ENCODE assay signal across 9 mouse cellular contexts in genomic region chr8:122500856-122501255, GRCm38 (mm10). TPM values are rescaled to one million over a fixed set of nuclear protein-coding genes. Genes with fewer than 3 reads are reported as not detected.
A peak's percentile ranks its signal among the peaks of the same experiment; 100 is the strongest.
DNase-seq lines count a peak whose midpoint lies in the region.
"Had no signal": no experiment of that assay in that cellular context is flagged by ENCODE, and none has a peak within 500 bp of the region (broad histone marks: within the 10 kb centered on the region; RNA-seq: fewer than 3 reads in every experiment).

No protein-coding gene starts in this region.

- H3K27me3 ChIP-seq in megakaryocyte, embryonic 14.5 days (replicated peaks): no peaks in the 10 kb centered on the region
- H3K27me3 ChIP-seq: midbrain, embryonic 12.5 days had no signal

- H3K4me3 ChIP-seq in megakaryocyte, embryonic 14.5 days (replicated peaks): peak overlapping the region; percentile 62
- H3K4me3 ChIP-seq: midbrain, embryonic 12.5 days had no signal

- DNase-seq in R1 (ENCODE audit: low read depth, low spot score): peak; percentile 81
- DNase-seq in cerebellum, adult 8-10 months: peak; percentile 80
- peak; percentile 46 to 64 for DNase-seq in frontal cortex, postnatal 14 days (ENCODE audit: low spot score in 2 of 2)
- peak; percentile 60 for DNase-seq in hindlimb bud, embryonic 11.5 days (ENCODE audit: extremely low spot score, low read depth, low spot score)
- DNase-seq in left cerebral cortex, adult 8-10 months (ENCODE audit: low spot score in 2 of 2): peak; percentile 44 to 56
- DNase-seq in right cerebral cortex, postnatal 25 days: peak; percentile 57
- peak; percentile 83 for DNase-seq in urinary bladder, postnatal 14 days (ENCODE audit: low spot score)

- H3K9me3 ChIP-seq in megakaryocyte, embryonic 14.5 days: no peaks in the 10 kb centered on the region
- H3K9me3 ChIP-seq: midbrain, embryonic 12.5 days had no signal

- peaks cover 81% of the 10 kb centered on the region for H3K36me3 ChIP-seq in megakaryocyte, embryonic 14.5 days (replicated peaks; ENCODE audit: low read length)
- H3K36me3 ChIP-seq: midbrain, embryonic 12.5 days had no signal

- peaks cover 36% of the 10 kb centered on the region for H3K4me1 ChIP-seq in megakaryocyte, embryonic 14.5 days
- H3K4me1 ChIP-seq: midbrain, embryonic 12.5 days had no signal

RNA-seq across cellular contexts. Expression of gene Ctu2, which starts 24.9 kb away (rescaled TPM):
- 10 to 100 TPM; 21.3 to 27.5 (median 22.6) TPM for total RNA-seq in left cerebral cortex, adult 8-10 months (2022)
- polyA plus RNA-seq in megakaryocyte, embryonic 14.5 days (2012; ENCODE audit: insufficient read depth, low replicate concordance): 40.5 and 70.3 TPM in 2 replicates

RNA-seq across cellular contexts. Expression of gene Rnf166, which starts 25.0 kb away (rescaled TPM):
- total RNA-seq in left cerebral cortex, adult 8-10 months (2022): 10 to 100 TPM; 33.2 to 39.7 (median 37.7) TPM
- 86.9 and 219 TPM in 2 replicates for polyA plus RNA-seq in megakaryocyte, embryonic 14.5 days (2012; ENCODE audit: insufficient read depth, low replicate concordance)

RNA-seq across cellular contexts. Expression of gene Snai3, which starts 40.3 kb away (rescaled TPM):
- total RNA-seq in left cerebral cortex, adult 8-10 months (2022): under 1 TPM; 0.59 to 0.80 (median 0.75) TPM
- 2.8 and 8.0 TPM in 2 replicates for polyA plus RNA-seq in megakaryocyte, embryonic 14.5 days (2012; ENCODE audit: insufficient read depth, low replicate concordance)
- polyA plus RNA-seq: midbrain, embryonic 12.5 days had no signal

RNA-seq across cellular contexts. Expression of gene Piezo1, which starts 50.3 kb away (rescaled TPM):
- total RNA-seq in left cerebral cortex, adult 8-10 months (2022): 1 to 10 TPM; 5.6 to 6.7 (median 6.1) TPM
- 25.0 and 60.9 TPM in 2 replicates for polyA plus RNA-seq in megakaryocyte, embryonic 14.5 days (2012; ENCODE audit: insufficient read depth, low replicate concordance)

RNA-seq across cellular contexts. Expression of gene Mvd, which starts 57.6 kb away (rescaled TPM):
- 10 to 100 TPM; 22.5 to 32.0 (median 29.1) TPM for total RNA-seq in left cerebral cortex, adult 8-10 months (2022)
- 66.0 and 142 TPM in 2 replicates for polyA plus RNA-seq in megakaryocyte, embryonic 14.5 days (2012; ENCODE audit: insufficient read depth, low replicate concordance)

Comparison
In these comparisons a context has a peak if more than half of its experiments do, and no peak if none do; other contexts are left out.
1. Peak in every context shown above with its lines: DNase-seq and H3K4me3 ChIP-seq.